Mouse (Mus musculus) MEL (cell line): ENCODE data around the gene Plekha7.

Source experiments
- BHLHE40 ChIP-seq: IDR thresholded peaks from 2 replicates; pipeline ENCODE4 v1.6.1; 2012; ENCODE audit warnings: low read depth, mild to moderate bottlenecking, inconsistent platforms, low read length, improper control_type of control experiment, borderline replicate concordance
- CTCF ChIP-seq, 3 experiments: IDR thresholded peaks in 2 of 3; conservative IDR thresholded peaks in 1 of 3; 2 replicates each; pipeline ENCODE4 v1.5.1; 2011 to 2012; ENCODE audit warnings: low read length in 3 of 3, low read depth in 2 of 3, mild to moderate bottlenecking in 2 of 3, improper control_type of control experiment in 1 of 3, inconsistent platforms in 1 of 3, mixed read lengths in 1 of 3, moderate library complexity in 1 of 3; ENCODE audit not compliant: control insufficient read depth in 1 of 3, insufficient read depth in 1 of 3, poor library complexity in 1 of 3, severe bottlenecking in 1 of 3
- JUND ChIP-seq: IDR thresholded peaks from 2 replicates; pipeline ENCODE4 v1.6.1; 2011; ENCODE audit warnings: low read depth, mild to moderate bottlenecking, improper control_type of control experiment, low read length
- POLR2A ChIP-seq, 2 experiments: IDR thresholded peaks; 2 replicates each; pipeline ENCODE4 v1.6.1; 2011 to 2012; ENCODE audit warnings: low read length in 2 of 2, mild to moderate bottlenecking in 2 of 2, control low read depth in 1 of 2, improper control_type of control experiment in 1 of 2, low read depth in 1 of 2, moderate library complexity in 1 of 2; ENCODE audit not compliant: control insufficient read depth in 1 of 2, insufficient read depth in 1 of 2, poor library complexity in 1 of 2
- POLR2AphosphoS5 ChIP-seq: IDR thresholded peaks from 2 replicates; pipeline ENCODE4 v1.6.1; 2012; ENCODE audit warnings: low read depth, borderline replicate concordance, mild to moderate bottlenecking, inconsistent platforms, low read length, moderate library complexity, mixed read lengths
- UBTF ChIP-seq: IDR thresholded peaks from 2 replicates; pipeline ENCODE4 v1.6.1; 2012; ENCODE audit warnings: low read depth, mild to moderate bottlenecking, inconsistent platforms, low read length, improper control_type of control experiment, moderate library complexity, borderline replicate concordance; ENCODE audit not compliant: insufficient read depth
- USF1 ChIP-seq: IDR thresholded peaks from 2 replicates; pipeline ENCODE4 v1.6.1; 2014; ENCODE audit warnings: low read depth, mild to moderate bottlenecking, inconsistent platforms, low read length, improper control_type of control experiment, moderate library complexity
- ZC3H11A ChIP-seq: IDR thresholded peaks from 2 replicates; pipeline ENCODE4 v1.6.1; 2012; ENCODE audit warnings: low read depth, mild to moderate bottlenecking, inconsistent platforms, low read length, improper control_type of control experiment

- TF ChIP-seq USF1 (no peak), ZC3H11A (no peak), CTCF (IDR thresholded peaks at IDR 0.05 in 2 of 3, conservative IDR thresholded peaks at IDR 0.05 in 1 of 3; ENCODE audit: control insufficient read depth in 1 of 3, insufficient read depth in 1 of 3, low read depth in 2 of 3, low read length in 3 of 3, poor library complexity in 1 of 3, severe bottlenecking in 1 of 3) (no peak), BHLHE40 (no peak), POLR2AphosphoS5 (no peak), UBTF (no peak), POLR2A (IDR thresholded peaks at IDR 0.05; ENCODE audit: control insufficient read depth in 1 of 2, insufficient read depth in 1 of 2, low read depth in 1 of 2, low read length in 2 of 2, poor library complexity in 1 of 2) (no peak), JUND (no peak)
Measured at GRCm38 (mm10) chr7:116188391-116188790, 119.8 kb downstream of the Plekha7 start.
